Mouse (Mus musculus): ENCODE results near the gene Spata22. TPM values are rescaled to one million over a fixed set of nuclear protein-coding genes. Genes with fewer than 3 reads are reported as not detected.
"Not testable (repeated sequence)": the region's sequence is repeated elsewhere in the genome, so short reads cannot be mapped to it uniquely, and the experiment has no call there.

Gene Spata22
- polyA plus RNA-seq, 1 experiment: 8.5 TPM

GRCm38 (mm10) chr11:73303123-73303522, 26.4 kb upstream of the Spata22 start:
- TF ChIP-seq CTCF (IDR thresholded peaks at IDR 0.05; ENCODE audit: control insufficient read depth, insufficient read depth, insufficient replicate concordance, low read depth, low read length) (no peak), POLR2A (IDR thresholded peaks at IDR 0.05; ENCODE audit: control insufficient read depth, low read depth, low read length) (no peak)
- no peak overlapping the region for H3K4me3 ChIP-seq (ENCODE audit: control insufficient read depth, low read depth, low read length)
- H3K27ac ChIP-seq (ENCODE audit: control insufficient read depth, insufficient read depth, low read depth, low read length): no peak overlapping the region
- no peaks in the 10 kb centered on the region for H3K4me1 ChIP-seq (ENCODE audit: control insufficient read depth, insufficient read depth, low read length)
- H3K36me3 ChIP-seq (ENCODE audit: control insufficient read depth, insufficient read depth, low read length): no peaks in the 10 kb centered on the region
- H3K27me3 ChIP-seq (ENCODE audit: control insufficient read depth, insufficient read depth, low read length): no peaks in the 10 kb centered on the region

GRCm38 (mm10) chr11:73315961-73316360, 13.6 kb upstream of the Spata22 start:
- no peaks in the 10 kb centered on the region for H3K36me3 ChIP-seq (ENCODE audit: control insufficient read depth, insufficient read depth, low read length)
- no peaks in the 10 kb centered on the region for H3K4me1 ChIP-seq (ENCODE audit: control insufficient read depth, insufficient read depth, low read length)
- no peak for TF ChIP-seq CTCF (IDR thresholded peaks at IDR 0.05; ENCODE audit: control insufficient read depth, insufficient read depth, insufficient replicate concordance, low read depth, low read length)
- TF ChIP-seq POLR2A (IDR thresholded peaks at IDR 0.05; ENCODE audit: control insufficient read depth, low read depth, low read length): no peak
- no peak overlapping the region for H3K4me3 ChIP-seq (ENCODE audit: control insufficient read depth, low read depth, low read length)
- H3K27ac ChIP-seq (ENCODE audit: control insufficient read depth, insufficient read depth, low read depth, low read length): no peak overlapping the region
- no peaks in the 10 kb centered on the region for H3K27me3 ChIP-seq (ENCODE audit: control insufficient read depth, insufficient read depth, low read length)

- H3K27ac ChIP-seq (ENCODE audit: control insufficient read depth, insufficient read depth, low read depth, low read length); H3K27me3 ChIP-seq (ENCODE audit: control insufficient read depth, insufficient read depth, low read length); H3K4me3 ChIP-seq (ENCODE audit: control insufficient read depth, low read depth, low read length); H3K36me3 ChIP-seq (ENCODE audit: control insufficient read depth, insufficient read depth, low read length); H3K4me1 ChIP-seq (ENCODE audit: control insufficient read depth, insufficient read depth, low read length): not testable (repeated sequence)
Observed at GRCm38 (mm10) chr11:73318581-73318980, 11.0 kb upstream of the Spata22 start.

GRCm38 (mm10) chr11:73321064-73321463, 8.5 kb upstream of the Spata22 start:
- not testable (repeated sequence) for H3K27me3 ChIP-seq (ENCODE audit: control insufficient read depth, insufficient read depth, low read length); H3K27ac ChIP-seq (ENCODE audit: control insufficient read depth, insufficient read depth, low read depth, low read length); H3K4me3 ChIP-seq (ENCODE audit: control insufficient read depth, low read depth, low read length)

GRCm38 (mm10) chr11:73323906-73324830, 5.4 kb upstream of the Spata22 start:
- Histone ChIP-seq H3K4me1 (ENCODE audit: control insufficient read depth, insufficient read depth, low read length) (peaks cover 2% of the 10 kb centered on the region; the same call in 1 of the 2 replicates), H3K4me3 (ENCODE audit: control insufficient read depth, low read depth, low read length) (no peak overlapping the region), H3K27me3 (ENCODE audit: control insufficient read depth, insufficient read depth, low read length) (no peaks in the 10 kb centered on the region), H3K36me3 (ENCODE audit: control insufficient read depth, insufficient read depth, low read length) (no peaks in the 10 kb centered on the region), H3K27ac (ENCODE audit: control insufficient read depth, insufficient read depth, low read depth, low read length) (no peak overlapping the region)
- no peak for TF ChIP-seq CTCF (IDR thresholded peaks at IDR 0.05; ENCODE audit: control insufficient read depth, insufficient read depth, insufficient replicate concordance, low read depth, low read length)
- TF ChIP-seq POLR2A (IDR thresholded peaks at IDR 0.05; ENCODE audit: control insufficient read depth, low read depth, low read length): no peak

More at GRCm38 (mm10) chr11:73321064-73321463, 8.5 kb upstream of the Spata22 start:
- H3K4me1 ChIP-seq (ENCODE audit: control insufficient read depth, insufficient read depth, low read length); H3K36me3 ChIP-seq (ENCODE audit: control insufficient read depth, insufficient read depth, low read length): not testable (repeated sequence)

GRCm38 (mm10) chr11:73326485-73326886, 3.1 kb upstream of the Spata22 start:
- Histone ChIP-seq H3K4me1 (ENCODE audit: control insufficient read depth, insufficient read depth, low read length) (peaks cover 2% of the 10 kb centered on the region; the same call in 1 of the 2 replicates), H3K27me3 (ENCODE audit: control insufficient read depth, insufficient read depth, low read length) (no peaks in the 10 kb centered on the region), H3K36me3 (ENCODE audit: control insufficient read depth, insufficient read depth, low read length) (no peaks in the 10 kb centered on the region), H3K27ac (ENCODE audit: control insufficient read depth, insufficient read depth, low read depth, low read length) (no peak overlapping the region), H3K4me3 (ENCODE audit: control insufficient read depth, low read depth, low read length) (no peak overlapping the region)
- TF ChIP-seq CTCF (IDR thresholded peaks at IDR 0.05; ENCODE audit: control insufficient read depth, insufficient read depth, insufficient replicate concordance, low read depth, low read length) (no peak), POLR2A (IDR thresholded peaks at IDR 0.05; ENCODE audit: control insufficient read depth, low read depth, low read length) (no peak)

- Histone ChIP-seq H3K4me3 (ENCODE audit: control insufficient read depth, low read depth, low read length) (no peak overlapping the region), H3K36me3 (ENCODE audit: control insufficient read depth, insufficient read depth, low read length) (no peaks in the 10 kb centered on the region), H3K27ac (ENCODE audit: control insufficient read depth, insufficient read depth, low read depth, low read length) (no peak overlapping the region), H3K27me3 (ENCODE audit: control insufficient read depth, insufficient read depth, low read length) (no peaks in the 10 kb centered on the region), H3K4me1 (ENCODE audit: control insufficient read depth, insufficient read depth, low read length) (peaks cover 2% of the 10 kb centered on the region; the same call in 1 of the 2 replicates)
- no peak for TF ChIP-seq CTCF (IDR thresholded peaks at IDR 0.05; ENCODE audit: control insufficient read depth, insufficient read depth, insufficient replicate concordance, low read depth, low read length)
- TF ChIP-seq POLR2A (IDR thresholded peaks at IDR 0.05; ENCODE audit: control insufficient read depth, low read depth, low read length): no peak
Observed at GRCm38 (mm10) chr11:73327361-73327760, 2.2 kb upstream of the Spata22 start.

Data from testis, adult 2 months (tissue).